Mouse (Mus musculus): ENCODE measurements around the gene Dnmt3a.

DNA sequence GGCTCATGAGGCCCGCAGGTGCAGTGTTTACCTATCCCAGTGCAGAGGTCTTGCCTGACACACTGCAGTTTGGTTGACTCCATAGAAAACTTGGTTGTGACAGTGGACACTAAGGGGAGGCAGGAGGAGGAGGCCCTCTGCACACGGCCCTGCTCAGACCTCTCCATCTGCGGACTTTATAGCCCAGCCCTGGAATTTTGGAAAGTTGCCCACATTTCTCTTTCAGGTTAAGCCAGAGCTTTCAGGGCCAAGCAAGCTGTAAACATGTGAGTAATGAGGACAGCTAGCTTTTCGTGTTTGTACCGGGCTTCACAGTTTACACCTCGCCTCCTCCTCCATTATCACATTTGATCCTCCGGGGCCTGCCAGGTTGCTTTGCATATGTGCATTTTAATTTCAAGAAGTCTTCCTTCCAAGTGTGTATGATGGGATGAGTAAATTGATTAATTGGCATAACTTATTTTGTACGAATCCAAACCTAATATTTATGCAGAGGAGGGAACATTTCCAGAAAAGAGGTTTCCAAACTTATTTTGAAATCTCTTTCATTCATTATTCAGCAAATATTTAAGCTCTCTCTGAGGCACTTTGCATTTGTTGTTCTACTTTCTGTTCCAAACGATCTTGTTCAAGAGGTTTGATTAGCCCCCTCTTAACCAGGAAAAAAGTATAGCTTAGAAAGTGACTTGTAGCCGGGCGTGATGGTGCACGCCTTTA is 61.0 kb downstream of the Dnmt3a start:
- TF ChIP-seq POLR2A (IDR thresholded peaks at IDR 0.05; ENCODE audit: borderline replicate concordance, insufficient read depth, low read length) (no peak), CTCF (IDR thresholded peaks at IDR 0.05; ENCODE audit: borderline replicate concordance, insufficient read depth, low read depth, low read length) (no peak)
